Mouse (Mus musculus): ENCODE data around the gene Cib1. TPM values are rescaled to one million over a fixed set of nuclear protein-coding genes. Genes with fewer than 3 reads are reported as not detected.

Cib1 gene
- polyA plus RNA-seq, 1 experiment, result 31.0 TPM

DNA sequence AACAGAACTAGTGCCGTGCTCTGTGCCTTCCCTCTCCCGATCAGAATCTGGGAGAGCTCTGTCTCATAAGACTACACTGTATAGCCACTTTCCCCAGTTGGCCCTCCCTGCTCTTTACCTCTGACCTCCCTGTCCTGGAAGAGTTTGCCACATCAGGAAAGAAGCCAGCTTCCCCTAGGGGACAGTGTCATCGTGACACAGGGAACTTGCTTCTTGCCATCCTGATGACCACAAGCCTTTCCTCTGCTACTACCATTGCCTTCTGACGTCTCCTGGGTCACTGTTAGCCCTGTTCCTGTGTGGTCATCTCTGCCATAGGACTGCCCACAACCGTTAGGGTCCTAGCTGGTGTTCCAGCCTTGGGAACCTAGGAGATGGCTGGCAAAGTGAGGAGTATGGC, 29.7 kb downstream of the Cib1 start:
- DNase-seq (ENCODE audit: extremely low spot score in 1 of 2, low spot score in 1 of 2), result no peak

DNA sequence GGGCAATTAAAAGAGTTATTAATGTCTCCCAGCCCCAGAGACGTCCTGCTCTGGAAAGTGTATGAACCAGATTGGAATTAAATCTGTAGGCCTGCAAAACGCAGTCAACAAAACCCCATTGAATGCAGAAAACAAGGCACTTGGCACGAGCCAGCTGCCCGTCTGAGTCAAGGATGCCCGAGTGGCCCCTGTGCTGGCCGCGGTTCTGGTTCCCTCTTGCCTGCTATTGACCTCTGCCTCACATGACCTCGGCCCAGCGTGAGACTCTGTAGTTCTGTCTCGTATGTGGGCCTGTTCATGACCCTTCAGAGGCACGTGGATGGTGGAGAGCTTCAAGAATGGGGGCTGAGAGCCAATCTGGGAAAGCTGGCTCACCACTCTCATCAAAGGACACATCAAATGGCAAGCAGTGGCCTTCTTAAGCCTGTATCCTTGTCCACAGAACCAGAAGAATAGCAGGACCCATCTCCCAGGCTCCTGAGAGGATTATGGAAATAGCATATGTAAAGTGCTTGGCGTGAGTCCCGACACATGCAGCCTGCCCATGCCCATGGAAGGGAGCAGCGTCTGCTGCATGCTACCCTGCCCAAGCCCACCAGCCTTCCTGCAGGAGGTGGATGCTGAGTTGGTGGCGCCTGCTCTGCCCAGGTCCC, 30.6 kb downstream of the Cib1 start:
- DNase-seq (ENCODE audit: extremely low spot score in 1 of 2, low spot score in 1 of 2), result no peak

DNA sequence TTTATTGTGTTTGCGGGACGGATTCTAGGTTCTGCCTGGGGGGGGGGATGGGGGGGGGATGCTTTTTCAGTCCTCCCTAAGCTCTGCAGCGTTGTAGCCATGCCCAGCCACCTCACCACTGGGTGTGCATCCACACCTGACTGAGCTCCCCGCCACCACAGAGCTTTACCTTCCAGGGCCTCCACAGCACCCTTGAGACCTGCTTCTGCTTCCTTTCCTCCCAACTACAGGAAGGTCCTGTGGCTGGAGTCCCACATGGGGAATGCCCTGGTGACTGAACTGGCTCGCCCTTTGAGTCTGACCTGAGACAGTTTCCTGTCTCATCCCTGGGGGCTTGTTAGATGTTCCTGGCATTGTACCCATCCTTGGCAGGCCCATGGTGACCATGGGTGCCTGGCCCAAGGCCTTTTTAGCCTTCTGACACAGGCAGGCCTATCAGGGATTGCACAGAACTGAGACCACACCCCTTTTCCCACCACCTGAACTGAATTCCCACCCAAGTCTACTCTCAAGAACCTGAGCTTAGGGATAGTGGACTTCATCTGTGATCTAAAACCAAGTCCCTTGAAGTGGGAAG, 31.6 kb downstream of the Cib1 start:
- no peak for DNase-seq (ENCODE audit: extremely low spot score in 1 of 2, low spot score in 1 of 2)

DNA sequence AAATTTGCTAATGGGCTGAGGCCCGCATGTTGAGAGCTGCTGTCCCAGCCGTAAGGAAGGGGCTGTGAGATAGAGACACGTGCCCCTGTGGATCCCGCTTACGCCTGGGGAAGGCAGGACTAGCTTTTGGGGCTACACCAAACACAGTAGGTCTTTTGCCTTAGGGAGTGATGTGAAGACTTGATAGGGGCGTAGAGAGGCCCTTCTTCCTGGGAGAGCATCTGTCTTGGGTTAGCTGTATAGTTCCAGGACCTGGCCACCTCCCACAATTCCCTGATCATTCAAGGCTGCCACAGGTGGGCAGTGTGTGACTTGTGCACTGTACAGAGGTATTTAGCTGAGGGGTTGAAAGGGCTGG, 32.0 kb downstream of the Cib1 start:
- no peak for DNase-seq (ENCODE audit: extremely low spot score in 1 of 2, low spot score in 1 of 2)

DNA sequence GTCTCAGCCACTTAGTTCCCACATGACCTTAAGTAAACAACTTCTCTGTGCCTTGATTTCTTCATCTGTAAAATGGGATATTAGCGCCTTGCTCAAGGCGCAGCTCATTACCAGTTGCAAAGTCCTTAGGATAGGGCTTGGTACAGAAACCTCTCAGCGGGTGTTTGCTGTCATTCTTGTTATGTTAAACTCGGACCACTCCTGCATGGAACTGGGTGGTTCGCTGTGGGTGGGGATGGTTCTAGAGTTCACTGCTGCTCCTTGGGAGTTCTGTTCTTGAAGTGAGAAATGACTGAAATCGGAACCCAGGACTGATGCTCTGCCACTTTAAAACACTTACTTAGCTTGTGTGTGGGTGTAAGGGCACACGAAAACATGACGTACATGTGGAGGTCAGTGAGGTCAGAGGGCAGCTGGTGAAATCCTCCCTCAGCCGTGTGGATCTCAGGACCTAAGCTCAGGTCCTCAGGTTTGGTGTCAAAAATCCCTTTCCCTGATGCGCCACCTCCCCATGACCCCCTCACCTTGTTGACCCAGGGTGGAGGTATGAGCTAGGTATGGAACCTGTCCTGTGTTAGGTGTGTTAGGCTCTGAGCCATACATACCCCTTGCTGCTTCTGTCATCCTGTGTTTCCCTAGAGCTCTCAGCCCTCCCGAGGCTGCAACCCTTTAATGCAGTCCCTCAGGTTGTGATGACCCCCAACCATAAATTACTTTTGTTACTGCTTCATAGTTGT, 32.6 kb downstream of the Cib1 start:
- DNase-seq (ENCODE audit: extremely low spot score in 1 of 2, low spot score in 1 of 2), result no peak

DNA sequence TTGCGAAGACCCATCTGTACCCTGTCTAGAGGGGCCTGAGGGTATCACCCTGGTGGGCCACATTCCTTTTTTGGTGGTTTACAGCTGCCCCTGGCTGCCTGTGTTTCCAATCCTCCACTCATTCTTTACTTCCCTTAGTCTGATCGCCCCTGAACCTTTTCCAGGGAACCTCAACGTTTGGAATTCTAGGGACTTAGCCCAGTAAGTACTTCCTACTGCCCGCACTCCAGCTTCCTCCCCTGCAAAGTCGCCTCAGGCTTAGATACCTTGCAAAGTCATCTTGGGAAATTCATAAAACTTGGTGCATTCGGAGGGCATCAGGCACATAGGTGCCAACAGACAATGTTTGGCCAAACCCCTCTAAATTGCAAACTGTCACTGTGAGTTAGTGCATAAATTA, 33.3 kb downstream of the Cib1 start:
- no peak for DNase-seq (ENCODE audit: extremely low spot score in 1 of 2, low spot score in 1 of 2)

DNA sequence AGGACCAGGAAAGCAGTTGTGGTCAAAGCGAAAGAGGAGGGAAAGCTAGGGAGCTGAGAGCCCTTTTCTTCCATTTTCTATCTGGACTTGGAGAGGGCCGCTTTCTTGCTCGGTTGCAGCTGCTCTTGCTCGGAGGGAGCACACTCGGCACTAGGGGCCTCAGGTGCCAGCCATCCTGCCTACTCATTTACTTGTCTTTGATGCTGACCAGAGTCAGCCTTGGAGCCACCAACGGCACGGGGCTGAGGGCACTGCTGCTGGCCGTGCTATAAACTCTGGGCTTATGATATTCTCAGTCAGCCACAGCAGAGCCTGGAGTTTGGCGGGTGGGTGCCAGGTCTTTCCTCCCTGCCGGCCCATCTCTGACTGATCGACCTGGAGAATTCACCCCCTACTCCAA, 33.8 kb downstream of the Cib1 start:
- no peak for DNase-seq (ENCODE audit: extremely low spot score in 1 of 2, low spot score in 1 of 2)

DNA sequence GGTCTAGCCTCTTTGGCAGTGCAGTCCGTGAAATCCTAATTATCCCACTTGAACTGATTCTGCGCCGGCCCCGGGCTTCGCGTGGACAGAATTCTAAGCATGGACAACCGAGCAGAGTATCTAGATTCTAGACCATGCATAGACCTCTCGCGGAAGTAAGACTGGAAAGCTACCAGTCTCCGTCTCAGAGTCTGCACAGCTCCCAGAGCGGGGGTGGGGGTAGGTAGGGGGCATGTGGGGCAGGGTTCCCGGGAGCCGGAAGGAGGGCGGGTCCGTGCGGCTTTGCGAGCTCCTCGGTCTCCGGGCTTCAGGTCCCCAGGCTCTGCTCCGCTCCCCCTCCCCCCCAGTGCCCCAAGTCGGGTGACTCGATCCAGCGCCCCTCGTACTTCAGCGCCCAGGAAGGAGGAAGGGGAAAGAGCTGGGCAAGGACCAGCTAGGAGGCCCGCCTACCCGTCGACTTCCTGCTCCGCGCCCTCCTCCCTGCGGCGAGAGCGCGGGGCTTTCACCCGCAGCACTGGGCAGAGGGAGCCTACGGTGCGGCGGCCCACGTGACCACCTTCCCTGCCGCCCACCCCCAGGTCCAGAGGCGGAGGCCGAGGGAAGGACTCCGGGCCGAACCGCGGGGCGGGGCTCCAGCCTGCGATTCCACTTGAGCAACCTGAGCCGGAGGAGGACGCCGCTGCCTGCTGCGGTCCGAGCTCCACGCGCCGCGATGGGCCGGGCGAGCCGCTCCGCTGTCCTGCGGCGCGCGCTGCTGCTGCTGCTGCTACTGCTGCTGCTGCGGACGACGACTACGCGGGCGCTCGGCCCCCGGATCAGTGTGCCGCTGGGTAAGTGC, 34.5 kb downstream of the Cib1 start:
- DNase-seq (ENCODE audit: extremely low spot score in 1 of 2, low spot score in 1 of 2), result peak; percentile 59 to 75

DNA sequence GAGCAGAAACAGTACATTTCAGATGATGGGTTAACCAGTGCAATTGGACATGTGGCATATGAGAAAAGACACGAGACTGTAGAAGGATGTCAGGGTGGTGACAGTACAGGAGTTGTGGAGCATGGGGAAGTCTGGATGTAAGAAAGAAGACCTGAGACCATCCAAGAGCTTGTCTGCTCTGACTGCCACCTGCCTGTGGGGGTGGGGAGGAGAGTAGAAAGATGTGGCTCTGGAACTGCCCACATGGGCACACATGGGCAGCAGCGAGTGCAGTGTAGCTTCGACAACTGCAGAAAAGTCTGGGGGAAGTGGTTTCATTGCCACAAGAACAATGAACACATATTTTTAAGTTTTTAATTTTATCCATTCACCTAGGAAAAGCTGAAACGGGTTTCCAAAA, 35.2 kb downstream of the Cib1 start:
- no peak for DNase-seq (ENCODE audit: extremely low spot score in 1 of 2, low spot score in 1 of 2)

DNA sequence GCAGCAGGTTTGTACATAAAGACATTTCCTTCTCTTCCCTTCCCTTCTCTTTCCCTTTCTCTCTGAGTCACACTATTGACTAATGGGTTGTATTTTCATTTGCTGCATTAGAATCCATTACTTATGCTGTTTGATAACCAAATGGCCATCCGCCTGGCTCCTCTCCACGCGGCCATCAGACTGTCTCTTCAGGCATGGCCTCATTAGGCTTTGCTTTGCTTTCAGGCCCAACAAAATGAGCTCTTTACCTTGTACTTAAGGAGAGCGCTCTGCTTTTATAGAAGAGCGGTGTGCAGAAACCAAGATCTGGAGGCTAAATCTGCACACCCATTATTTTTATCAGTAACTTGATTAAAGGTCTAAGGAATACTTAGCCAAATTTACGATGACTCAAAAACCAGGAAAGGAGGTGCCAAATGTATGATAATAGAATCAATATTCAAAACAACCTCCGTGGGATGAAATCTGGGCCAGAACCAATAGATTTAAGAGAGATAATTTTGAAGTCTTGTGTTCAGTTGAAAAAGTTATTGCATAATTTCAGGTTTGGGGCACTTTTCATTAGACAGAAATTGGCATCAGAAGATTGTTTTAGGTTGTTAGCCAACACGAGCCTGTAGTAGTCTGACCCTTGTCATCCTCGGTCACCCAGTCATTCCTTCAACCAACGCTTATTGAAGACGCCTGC, 36.9 kb downstream of the Cib1 start:
- DNase-seq (ENCODE audit: extremely low spot score in 1 of 2, low spot score in 1 of 2), result no peak

DNA sequence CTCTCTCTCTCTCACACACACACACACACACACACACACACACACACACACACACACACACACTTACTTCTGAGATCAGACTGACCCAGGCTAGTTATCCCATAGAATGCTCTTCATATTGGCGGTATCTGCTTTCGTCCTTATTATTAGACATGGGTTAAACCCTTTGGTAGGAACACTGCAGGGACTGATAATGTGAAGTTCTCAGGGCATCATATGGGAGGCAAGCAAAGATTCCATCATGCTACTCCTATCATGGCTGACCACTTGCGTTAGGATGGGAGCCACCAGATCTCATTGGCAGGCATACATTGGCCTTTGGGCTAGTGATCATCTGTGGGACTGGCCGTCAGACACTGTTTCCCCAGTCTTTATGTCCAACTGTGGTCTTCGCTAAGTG, 37.5 kb downstream of the Cib1 start:
- DNase-seq (ENCODE audit: extremely low spot score in 1 of 2, low spot score in 1 of 2), result no peak

DNA sequence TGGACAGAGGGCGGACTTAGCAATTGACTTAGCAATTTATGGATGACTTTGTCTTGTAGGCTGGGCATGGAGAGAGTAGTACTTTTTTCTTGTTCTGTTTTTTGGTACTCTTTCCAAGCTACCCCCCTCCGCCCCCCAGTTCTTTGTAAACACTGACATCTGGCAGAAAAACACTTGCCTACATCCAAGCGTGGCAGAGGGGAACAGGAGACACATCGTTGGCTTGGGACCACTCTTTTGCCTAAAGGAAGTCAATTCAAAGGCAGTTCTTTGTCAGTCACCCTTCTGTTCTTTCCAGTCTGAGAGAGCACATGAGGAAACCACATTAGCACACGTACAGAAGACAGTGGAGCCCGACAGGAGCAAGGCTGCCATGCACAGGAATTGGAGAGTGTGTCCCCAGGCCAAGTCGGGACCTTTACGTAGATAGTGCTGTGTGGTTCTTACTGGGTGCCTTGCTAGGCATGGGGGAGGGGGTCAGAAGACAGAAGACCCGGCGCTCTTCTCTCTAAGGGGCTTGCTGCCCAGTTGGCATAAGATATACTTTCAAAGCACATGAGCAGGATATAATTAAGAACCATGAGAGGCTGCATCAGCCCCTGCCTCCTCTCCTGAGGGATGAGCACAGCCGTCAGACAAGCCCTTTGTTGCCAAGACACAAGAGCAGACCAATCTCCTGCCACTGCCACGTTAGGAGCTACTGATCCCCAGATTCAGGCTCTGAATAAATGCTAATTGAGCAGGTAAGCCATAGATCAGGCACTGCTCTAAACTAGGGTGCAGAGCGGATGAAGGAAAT, 38.5 kb downstream of the Cib1 start:
- DNase-seq (ENCODE audit: extremely low spot score in 1 of 2, low spot score in 1 of 2), result no peak

DNA sequence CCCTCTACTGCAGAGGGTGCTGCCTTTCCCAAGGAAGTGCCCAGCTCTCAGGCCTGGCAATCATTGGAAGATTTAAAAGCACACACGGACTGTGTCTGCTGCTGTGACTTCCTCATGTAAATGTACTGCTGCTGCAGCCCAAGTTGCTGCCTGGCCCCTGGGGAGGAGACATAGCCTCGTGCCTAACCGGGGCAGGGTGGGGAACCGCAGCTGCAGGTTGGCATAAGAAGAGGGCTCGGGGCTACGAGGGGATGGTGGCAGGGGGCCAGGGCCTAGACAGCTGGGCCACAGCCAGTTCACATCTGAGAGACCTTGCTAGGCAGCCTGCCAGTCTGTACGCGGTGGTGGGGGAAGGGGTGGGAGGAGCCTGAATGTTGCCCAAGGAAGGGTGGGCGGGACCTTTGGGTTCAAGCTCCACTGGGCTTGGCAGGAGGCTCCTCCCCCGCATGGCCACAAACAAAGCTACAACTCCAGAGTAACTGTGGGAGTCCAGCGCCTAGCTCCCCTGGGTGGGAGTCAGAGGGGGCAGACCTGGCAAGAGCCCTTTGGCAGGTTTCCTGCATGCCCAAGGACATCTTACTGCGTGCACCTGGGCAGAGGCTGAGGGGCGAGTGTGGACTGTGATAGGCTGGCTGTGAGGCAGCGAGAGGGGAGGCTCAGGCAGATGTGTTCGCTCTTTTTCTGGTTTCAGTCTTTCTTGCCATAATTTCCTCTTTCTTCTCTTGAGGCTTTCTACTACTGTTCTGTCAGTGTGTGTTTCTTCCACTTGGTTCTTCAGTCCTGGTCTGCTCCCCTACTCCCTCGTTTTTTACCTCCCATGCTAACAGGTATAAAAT, 40.2 kb downstream of the Cib1 start:
- DNase-seq (ENCODE audit: extremely low spot score in 1 of 2, low spot score in 1 of 2), result peak in 1 of 2 experiments; percentile 63

DNA sequence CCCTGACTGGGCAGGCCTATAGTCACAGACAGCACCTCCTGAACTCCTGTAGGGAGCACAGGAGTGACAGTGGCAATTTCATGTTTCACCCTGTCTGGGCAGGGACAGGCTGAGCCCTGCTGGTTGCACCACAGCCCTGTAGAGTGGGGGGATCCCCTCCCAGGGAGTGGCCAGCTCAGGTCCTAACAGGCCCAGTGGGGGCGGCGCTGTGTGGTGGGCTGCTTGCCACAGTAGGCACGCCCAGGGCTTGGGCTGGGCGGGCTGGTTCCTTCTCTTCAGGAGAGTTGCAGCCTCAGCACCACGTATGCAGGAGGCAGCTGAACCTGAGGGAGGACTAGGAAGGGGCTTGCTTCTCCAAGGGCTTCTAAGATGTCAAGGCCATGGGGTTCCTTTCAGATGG, 41.2 kb downstream of the Cib1 start:
- DNase-seq (ENCODE audit: extremely low spot score in 1 of 2, low spot score in 1 of 2), result no peak

DNA sequence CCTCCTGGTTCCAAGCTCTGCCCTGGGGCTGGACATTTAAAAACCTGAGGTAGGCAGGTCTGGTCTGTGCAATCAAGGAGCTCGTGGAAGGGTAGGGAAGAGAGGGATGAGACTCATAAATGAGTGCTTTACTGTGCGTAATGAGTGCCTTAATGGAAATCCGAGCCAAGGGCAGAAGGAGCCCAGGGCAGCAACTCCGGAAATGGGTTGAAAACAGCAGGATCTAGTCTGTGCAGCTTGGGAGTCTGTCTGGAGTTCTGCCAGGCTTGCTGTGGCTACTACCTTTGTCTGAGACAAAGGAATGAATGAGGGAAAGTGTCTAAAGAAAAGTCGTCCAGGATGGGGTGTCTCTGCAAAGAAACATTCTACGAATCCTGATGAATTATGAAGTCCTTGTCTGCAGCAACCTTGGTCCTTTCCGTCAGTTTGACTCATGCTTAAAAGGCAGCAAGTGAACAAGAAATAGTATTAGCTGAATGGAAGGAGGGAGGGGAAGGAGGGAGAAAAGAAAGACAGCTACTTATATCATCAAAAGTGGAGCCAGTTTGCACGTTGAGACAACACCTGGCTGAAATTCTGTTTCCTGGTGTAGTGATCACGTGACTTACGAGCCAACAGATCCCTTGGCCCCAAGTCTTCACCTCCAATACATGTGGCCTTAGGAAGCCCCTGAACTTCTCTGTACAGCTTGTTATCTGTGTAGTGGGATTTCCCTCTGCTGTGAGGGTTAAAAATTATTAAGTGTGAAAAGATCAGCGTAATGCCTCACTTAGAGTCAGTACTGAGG, 43.3 kb downstream of the Cib1 start:
- DNase-seq (ENCODE audit: extremely low spot score in 1 of 2, low spot score in 1 of 2), result no peak

DNA sequence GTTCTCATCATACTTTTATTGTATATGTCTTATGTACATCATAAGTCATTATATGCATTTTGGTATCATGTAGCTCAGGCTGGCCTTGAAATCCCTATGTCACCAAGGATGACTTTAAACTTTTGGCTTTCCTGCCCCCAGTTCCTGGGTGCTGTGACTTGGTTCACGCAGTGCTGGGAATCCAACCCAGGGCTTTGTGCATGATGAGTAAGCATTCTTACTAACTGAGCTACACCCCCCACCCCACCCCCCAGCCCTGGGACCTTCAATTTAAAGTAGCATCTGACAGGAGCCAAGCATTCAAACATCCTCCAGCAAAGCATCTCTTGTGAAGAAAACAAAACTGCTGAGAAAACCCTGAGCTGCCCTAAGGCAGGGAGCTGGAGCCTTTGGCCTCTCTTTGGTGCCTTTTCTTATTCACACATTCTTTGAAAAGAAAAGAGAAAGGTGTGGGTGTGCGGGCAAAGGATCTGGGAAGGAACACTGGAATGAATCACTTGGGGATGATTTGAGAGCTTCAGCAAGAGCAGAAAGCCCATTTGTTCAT, 44.0 kb downstream of the Cib1 start:
- no peak for DNase-seq (ENCODE audit: extremely low spot score in 1 of 2, low spot score in 1 of 2)

DNA sequence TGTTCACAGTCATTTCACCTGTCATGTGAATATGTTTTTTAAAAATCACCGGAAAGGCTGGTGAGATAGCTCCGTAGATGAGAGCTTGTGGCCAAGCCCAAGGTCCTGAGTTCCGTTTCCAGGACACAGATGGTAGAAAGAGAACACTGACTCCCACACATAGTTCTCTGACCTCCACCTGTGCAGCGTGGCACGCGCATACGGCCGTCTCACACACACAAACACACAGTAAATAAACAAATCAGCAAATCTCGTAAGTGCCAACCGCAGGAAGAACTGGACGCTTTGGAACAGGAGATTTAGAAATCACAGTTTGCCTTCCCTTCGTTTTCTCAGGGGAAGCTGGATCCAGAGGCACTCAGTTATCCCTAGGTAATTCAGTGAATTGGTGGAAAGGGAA, 45.1 kb downstream of the Cib1 start:
- no peak for DNase-seq (ENCODE audit: extremely low spot score in 1 of 2, low spot score in 1 of 2)

Data from frontal cortex, adult 2 months (tissue).